Mouse (Mus musculus) CD4-positive helper T cell, adult 2 months (primary cell): Measurements from ENCODE around the gene Pdia2.
"Not testable (repeated sequence)": the region's sequence is repeated elsewhere in the genome, so short reads cannot be mapped to it uniquely, and the experiment has no call there.

Experiments used
- DNase-seq: peaks from one replicate; pipeline ENCODE4 v3.0.0-alpha.2; 2012; ENCODE audit warnings: low read depth, missing footprints, low spot score

Gene Pdia2

GRCm38 (mm10) chr17:26201998-26202397, 3.1 kb upstream of the Pdia2 start:
- DNase-seq = no peak

- DNase-seq = peak; percentile 25
Observed at GRCm38 (mm10) chr17:26200831-26201705, 2.2 kb upstream of the Pdia2 start.

DNA sequence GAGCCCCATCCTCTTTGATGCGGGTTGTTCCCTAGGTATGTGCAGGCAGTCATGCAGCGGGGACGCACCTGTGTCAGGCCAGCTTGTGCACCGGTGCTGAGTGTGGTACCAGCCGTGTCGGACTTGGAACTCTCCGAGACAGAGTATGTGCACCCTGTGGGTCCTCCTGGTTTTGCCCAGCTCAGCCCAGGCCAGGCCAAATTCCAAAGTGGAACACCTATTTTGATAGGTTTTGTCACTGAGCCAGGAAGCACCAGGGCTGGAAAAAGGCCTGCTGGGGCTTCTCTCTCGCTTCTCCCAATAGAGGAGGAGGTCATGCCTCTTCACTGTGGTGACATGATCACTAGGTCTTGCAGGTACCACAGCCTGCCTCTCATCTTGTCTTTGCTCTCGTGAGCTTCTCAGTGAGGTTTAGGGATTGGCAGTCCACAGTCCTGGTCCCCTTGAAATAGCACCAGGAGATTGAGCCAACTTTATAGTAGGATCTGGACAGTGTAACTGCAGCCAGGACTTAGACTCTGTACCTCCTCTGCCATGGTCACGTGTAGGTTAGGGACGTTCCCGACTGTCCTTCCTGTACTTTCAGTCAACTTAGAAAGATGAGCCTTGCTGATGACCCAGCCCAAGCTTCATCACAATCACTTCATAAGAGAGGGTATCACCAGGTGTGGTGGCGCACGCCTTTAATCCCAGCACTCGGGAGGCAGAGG, 6.3 kb downstream of the Pdia2 start:
- no peak for DNase-seq

DNA sequence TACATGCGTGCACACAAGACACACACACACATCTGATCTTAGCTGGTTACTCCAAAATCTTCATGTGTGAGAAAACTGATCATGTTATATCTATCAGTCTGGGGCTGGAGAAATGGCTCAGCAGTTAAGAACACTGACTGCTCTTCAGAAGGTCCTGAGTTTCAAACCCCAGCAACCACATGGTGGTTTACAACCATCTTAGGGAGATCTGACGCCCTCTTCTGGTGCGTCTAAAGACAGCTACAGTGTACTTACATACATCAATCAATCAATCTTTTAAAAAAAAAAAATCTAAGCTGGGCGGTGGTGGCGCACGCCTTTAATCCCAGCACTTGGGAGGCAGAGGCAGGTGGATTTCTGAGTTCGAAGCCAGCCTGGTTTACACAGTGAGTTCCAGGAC, 7.4 kb downstream of the Pdia2 start:
- DNase-seq = peak; percentile 65

- no peak for DNase-seq
Observed at GRCm38 (mm10) chr17:26188091-26188805, 10.6 kb downstream of the Pdia2 start.

GRCm38 (mm10) chr17:26187592-26187991, 11.3 kb downstream of the Pdia2 start:
- DNase-seq = no peak

DNA sequence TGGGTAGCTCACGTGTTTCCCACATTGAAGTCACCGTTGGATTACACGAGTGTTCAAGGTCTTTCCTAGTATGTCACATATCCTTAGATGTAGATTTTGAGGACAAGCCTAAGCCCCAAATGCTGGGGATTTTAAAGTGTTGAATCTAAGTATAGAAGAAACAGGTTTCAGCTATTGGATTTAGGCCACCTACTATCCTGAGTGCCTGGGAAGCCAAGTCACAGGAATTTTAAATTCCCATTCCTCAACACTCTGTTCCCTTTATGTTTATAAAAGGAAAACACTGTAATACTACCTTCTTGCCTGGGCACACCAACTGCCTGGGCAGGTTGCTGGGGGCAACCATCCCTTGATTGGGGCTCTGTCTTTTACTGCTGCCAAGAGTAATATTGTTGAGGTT, 17.7 kb downstream of the Pdia2 start:
- no peak for DNase-seq

GRCm38 (mm10) chr17:26178611-26179010, 20.3 kb downstream of the Pdia2 start:
- DNase-seq = no peak

- not testable (repeated sequence) for DNase-seq
Observed at GRCm38 (mm10) chr17:26175248-26175647, 23.6 kb downstream of the Pdia2 start.

GRCm38 (mm10) chr17:26168039-26168438, 30.8 kb downstream of the Pdia2 start:
- DNase-seq = peak; percentile 83

DNA sequence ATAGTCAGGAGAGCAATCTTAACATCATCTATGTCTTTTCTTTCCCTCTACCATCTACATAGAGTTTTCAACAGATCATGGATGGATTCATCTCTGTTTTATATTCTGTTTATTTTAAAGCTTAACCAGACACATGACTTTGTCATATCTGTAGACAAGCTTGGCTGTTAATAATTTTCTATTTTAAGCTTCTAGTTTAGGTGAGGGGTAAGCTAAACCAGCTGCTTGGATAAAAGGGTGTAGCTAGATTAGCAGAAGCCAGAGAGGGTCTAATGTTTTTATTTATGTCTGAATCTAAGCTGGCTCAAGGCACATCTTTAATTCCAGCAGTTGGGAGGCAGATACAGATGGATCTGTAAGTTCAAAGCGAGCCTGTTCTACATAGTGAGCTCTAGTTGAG, 36.2 kb downstream of the Pdia2 start:
- no peak for DNase-seq

- no peak for DNase-seq
Observed at GRCm38 (mm10) chr17:26151886-26152630, 46.8 kb downstream of the Pdia2 start.

GRCm38 (mm10) chr17:26149056-26149455, 49.8 kb downstream of the Pdia2 start:
- no peak for DNase-seq
